Mouse (Mus musculus) neural tube, embryonic 15.5 days (tissue): ENCODE measurements around the gene Vti1b. TPM values are rescaled to one million over a fixed set of nuclear protein-coding genes. Genes with fewer than 3 reads are reported as not detected.

ENCODE experiments used
- ATAC-seq: fragments of 200-750 bp; cut with Nextera tagmentation; 2 replicates; pipeline ENCODE4 v1.8.0; 2017; ENCODE audit warnings: mild to moderate bottlenecking, moderate TSS enrichment, moderate library complexity; ENCODE audit not compliant: low FRiP score
- H3K27ac ChIP-seq: fragments of 300-500 bp; sonication (generic); replicated peaks from 2 replicates; pipeline ENCODE4 v1.5.1; 2015; ENCODE audit warnings: mild to moderate bottlenecking, inconsistent platforms
- H3K27me3 ChIP-seq: fragments of 300-500 bp; sonication (generic); replicated peaks from 2 replicates; pipeline ENCODE4 v1.6.1; 2015; ENCODE audit warnings: inconsistent platforms
- H3K36me3 ChIP-seq: fragments of 300-500 bp; sonication (generic); 2 replicates; pipeline ENCODE4 v1.6.1; 2015; ENCODE audit warnings: inconsistent platforms
- H3K4me1 ChIP-seq: fragments of 300-500 bp; sonication (generic); 2 replicates; pipeline ENCODE4 v1.6.1; 2015; ENCODE audit warnings: inconsistent platforms
- H3K4me2 ChIP-seq: fragments of 300-500 bp; sonication (generic); 2 replicates; pipeline ENCODE4 v1.6.1; 2015; ENCODE audit warnings: inconsistent platforms, mild to moderate bottlenecking, moderate library complexity
- H3K4me3 ChIP-seq: fragments of 300-500 bp; sonication (generic); replicated peaks from 2 replicates; pipeline ENCODE4 v1.5.1; 2015; ENCODE audit warnings: mild to moderate bottlenecking, inconsistent platforms
- H3K9ac ChIP-seq: fragments of 300-500 bp; sonication (generic); replicated peaks from 2 replicates; pipeline ENCODE4 v1.6.1; 2015; ENCODE audit warnings: mild to moderate bottlenecking, inconsistent platforms
- H3K9me3 ChIP-seq: fragments of 300-500 bp; sonication (generic); replicated peaks from 2 replicates; pipeline ENCODE4 v1.6.1; 2016; ENCODE audit warnings: inconsistent platforms
- WGBS: fragments of 180-500 bp; shearing (Covaris S2); methylation state at CpG from one replicate; pipeline ENCODE4 v1.1.7; 2015; ENCODE audit warnings: mixed read lengths; 5-methylcytosine and 5-hydroxymethylcytosine counted together
- polyA plus RNA-seq: library from polyadenylated mRNA; unstranded; fragments of >200 nt; fragmentation: Nextera tagmentation; extraction: Ambion mirVana; gene quantifications from 2 replicates; pipeline ENCODE4 v1.2.1, GENCODE M21; 2015

The Vti1b gene
- polyA plus RNA-seq, 1 experiment from 2014 or later: 241 TPM

DNA sequence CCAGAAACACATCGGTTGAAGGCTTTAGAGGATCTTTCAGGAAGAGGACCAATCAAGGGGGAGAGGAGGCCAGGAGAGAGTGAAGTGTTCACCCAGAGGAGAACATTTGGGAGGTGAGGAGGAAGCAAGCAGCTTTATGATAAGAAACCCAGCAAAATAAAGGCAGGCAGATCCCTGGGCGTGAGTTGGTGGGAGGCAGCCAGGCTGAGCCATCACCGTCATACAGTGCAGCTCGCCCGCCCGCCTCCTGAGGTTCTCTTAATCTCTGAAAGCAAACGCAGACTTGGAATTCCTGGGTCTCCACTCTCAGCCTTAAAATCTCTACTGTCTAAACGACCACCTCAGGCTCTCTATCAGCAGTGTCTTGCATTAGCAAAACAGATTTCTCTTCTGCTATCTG lies 37.8 kb downstream of the Vti1b start:
- WGBS: 63% methylated on average over 8 of the region's 8 CpGs
- H3K4me1 ChIP-seq: peaks cover 22% of the 10 kb centered on the region
- no peak for ATAC-seq
- H3K36me3 ChIP-seq: no peaks in the 10 kb centered on the region
- no peak overlapping the region for H3K27ac ChIP-seq
- no peaks in the 10 kb centered on the region for H3K9me3 ChIP-seq
- no peak overlapping the region for H3K4me3 ChIP-seq
- peaks cover 13% of the 10 kb centered on the region for H3K27me3 ChIP-seq
- H3K9ac ChIP-seq: no peak overlapping the region
- H3K4me2 ChIP-seq: no peak overlapping the region

- Histone ChIP-seq H3K4me3 (peak overlapping the region; percentile 60), H3K4me2 (peak overlapping the region; percentile 95), H3K27ac (peak overlapping the region; percentile 56; the same call in 1 of the 2 replicates), H3K27me3 (peaks cover 13% of the 10 kb centered on the region), H3K9ac (peak overlapping the region; percentile 62), H3K9me3 (no peaks in the 10 kb centered on the region), H3K4me1 (peaks cover 22% of the 10 kb centered on the region), H3K36me3 (no peaks in the 10 kb centered on the region)
- 27% methylated on average over 5 of the region's 5 CpGs for WGBS
- no peak for ATAC-seq
Observed at GRCm38 (mm10) chr12:79131706-79132460, 40.6 kb downstream of the Vti1b start.

DNA sequence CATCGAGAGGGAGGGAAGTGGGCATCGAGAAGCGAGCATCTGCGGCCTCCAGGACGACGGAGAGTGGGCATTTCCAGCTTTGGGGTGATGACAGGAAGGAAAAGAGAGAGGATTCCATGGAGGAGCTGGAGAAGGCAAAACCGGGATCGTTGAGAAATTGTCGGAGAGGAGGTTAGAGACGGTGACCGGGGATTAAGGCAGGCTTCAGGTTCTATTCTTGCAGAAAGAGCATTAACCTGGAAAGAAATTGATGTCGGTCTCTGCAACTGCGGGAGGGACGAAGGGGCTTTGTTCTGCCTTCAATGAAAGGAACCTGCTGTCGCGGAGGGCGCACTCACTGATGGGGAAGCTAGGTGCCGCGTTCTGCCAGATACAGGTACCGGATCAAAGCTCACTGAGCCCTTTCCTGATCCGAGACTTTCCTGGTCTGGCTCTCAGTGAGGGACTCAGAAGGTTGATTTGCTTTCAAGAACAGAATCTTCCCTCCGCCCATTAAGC lies 41.2 kb downstream of the Vti1b start:
- H3K27ac ChIP-seq: peak overlapping the region; percentile 56
- H3K9me3 ChIP-seq: no peaks in the 10 kb centered on the region
- H3K4me2 ChIP-seq: peak overlapping the region; percentile 95
- no peaks in the 10 kb centered on the region for H3K36me3 ChIP-seq
- WGBS: under 1% methylated on average over 22 of the region's 22 CpGs
- H3K9ac ChIP-seq: peak overlapping the region; percentile 62
- H3K4me1 ChIP-seq: peaks cover 22% of the 10 kb centered on the region
- ATAC-seq: peak; percentile 79
- peaks cover 13% of the 10 kb centered on the region for H3K27me3 ChIP-seq
- peak overlapping the region; percentile 60 for H3K4me3 ChIP-seq

GRCm38 (mm10) chr12:79130299-79131177 lies 41.9 kb downstream of the Vti1b start, which contains the start of gene Arg2:
Gene Arg2, plus strand, starts transcription at chr12:79130777.
- Histone ChIP-seq H3K9ac (peak within 1 kb of the TSS; percentile 62), H3K27me3 (peaks cover 13% of the 10 kb centered on the region), H3K27ac (peak within 1 kb of the TSS; percentile 56), H3K4me1 (peaks cover 22% of the 10 kb centered on the region), H3K36me3 (no peaks in the 10 kb centered on the region), H3K4me2 (peak within 1 kb of the TSS; percentile 95), H3K4me3 (peak within 1 kb of the TSS; percentile 60), H3K9me3 (no peaks in the 10 kb centered on the region)
- peak; percentile 95 for ATAC-seq
- under 1% methylated on average over 47 of the region's 47 CpGs for WGBS

DNA sequence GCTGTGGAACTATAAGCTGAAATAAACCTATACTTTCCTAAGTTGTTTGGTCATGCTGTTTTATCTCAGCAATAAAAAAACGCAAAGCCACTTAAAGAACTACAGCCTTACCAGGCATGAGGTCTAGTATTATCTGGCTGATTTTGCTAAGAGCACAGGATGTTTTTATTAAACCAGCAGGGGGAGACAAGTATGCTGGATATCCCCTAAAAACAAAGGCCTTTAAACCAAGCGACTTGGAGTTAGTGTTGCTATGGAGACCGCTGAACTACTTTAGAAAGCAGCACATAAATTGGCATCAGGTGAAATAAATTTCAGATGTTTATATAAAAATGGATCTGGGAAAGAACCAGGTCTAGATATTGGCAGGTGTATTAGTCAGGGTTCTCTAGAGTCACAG lies 49.6 kb downstream of the Vti1b start:
- Histone ChIP-seq H3K27me3 (no peaks in the 10 kb centered on the region), H3K9ac (no peak overlapping the region), H3K9me3 (no peaks in the 10 kb centered on the region), H3K36me3 (no peaks in the 10 kb centered on the region), H3K27ac (no peak overlapping the region), H3K4me2 (no peak overlapping the region), H3K4me3 (no peak overlapping the region), H3K4me1 (no peaks in the 10 kb centered on the region)
- ATAC-seq: peak; percentile 73; the same call in 1 of the 2 replicates
- 33% methylated on average over 3 of the region's 3 CpGs for WGBS

GRCm38 (mm10) chr12:79118991-79119390 lies 53.5 kb downstream of the Vti1b start:
- no peak overlapping the region for H3K4me2 ChIP-seq
- H3K9me3 ChIP-seq: no peaks in the 10 kb centered on the region
- no peak for ATAC-seq
- no peaks in the 10 kb centered on the region for H3K36me3 ChIP-seq
- no peaks in the 10 kb centered on the region for H3K27me3 ChIP-seq
- H3K4me3 ChIP-seq: no peak overlapping the region
- H3K4me1 ChIP-seq: no peaks in the 10 kb centered on the region
- no peak overlapping the region for H3K27ac ChIP-seq
- no peak overlapping the region for H3K9ac ChIP-seq
- 95% methylated on average over 4 of the region's 4 CpGs for WGBS

Other genes starting within 250 kb of the Vti1b start
- 62.5 and 65.9 TPM in 2 replicates for gene Tmem229b, start 165.0 kb downstream of the Vti1b start, polyA plus RNA-seq
- gene Plekhh1, start 143.5 kb downstream of the Vti1b start, polyA plus RNA-seq: 2.0 and 2.7 TPM in 2 replicates
- gene Pigh, start 83.0 kb downstream of the Vti1b start, polyA plus RNA-seq: 18.0 and 22.4 TPM in 2 replicates
- gene Arg2, start 41.9 kb downstream of the Vti1b start, polyA plus RNA-seq: 27.2 and 30.5 TPM in 2 replicates
- gene Rdh11, start 19.6 kb upstream of the Vti1b start, polyA plus RNA-seq: 31.1 TPM in 2 replicates
- gene Rdh12, start 36.2 kb upstream of the Vti1b start, polyA plus RNA-seq: 0.74 and 1.3 TPM in 2 replicates
- 10.3 and 10.7 TPM in 2 replicates for gene Zfyve26, start 123.6 kb upstream of the Vti1b start, polyA plus RNA-seq
- gene Rad51b, start 124.6 kb upstream of the Vti1b start, polyA plus RNA-seq: 1.4 and 3.6 TPM in 2 replicates